Mouse (Mus musculus) MEL (cell line): ENCODE measurements around the gene Nipsnap2. TPM values are rescaled to one million over a fixed set of nuclear protein-coding genes. Genes with fewer than 3 reads are reported as not detected.

ENCODE experiments used
- DNase-seq: peaks from one replicate; pipeline ENCODE4 v3.0.0; 2011; ENCODE audit warnings: low read depth, low spot score
- H3K27ac ChIP-seq: 2 replicates; pipeline ENCODE4 v1.5.1; 2012; ENCODE audit warnings: low read depth, mild to moderate bottlenecking, control low read depth, low read length, moderate library complexity; ENCODE audit not compliant: control insufficient read depth
- H3K27me3 ChIP-seq, 2 experiments: fragments of 150-350 bp in 1 of 2; sonication (generic) in 1 of 2; 2 replicates each; pipeline ENCODE4 v1.6.1; 2012; ENCODE audit warnings: low read length in 2 of 2, mild to moderate bottlenecking in 2 of 2, improper control_type of control experiment in 1 of 2, moderate library complexity in 1 of 2; ENCODE audit not compliant: insufficient read depth in 2 of 2, control insufficient read depth in 1 of 2
- H3K36me3 ChIP-seq, 2 experiments: 2 replicates each; pipeline ENCODE4 v1.6.1; 2012 to 2014; ENCODE audit warnings: low read length in 2 of 2, improper control_type of control experiment in 1 of 2, inconsistent platforms in 1 of 2, mild to moderate bottlenecking in 1 of 2; ENCODE audit not compliant: insufficient read depth in 2 of 2, control insufficient read depth in 1 of 2
- H3K4me1 ChIP-seq, 2 experiments: fragments of 150-350 bp in 1 of 2; sonication (generic) in 1 of 2; 2 replicates each; pipeline ENCODE4 v1.6.1; 2012; ENCODE audit warnings: low read length in 2 of 2, improper control_type of control experiment in 1 of 2, mild to moderate bottlenecking in 1 of 2; ENCODE audit not compliant: insufficient read depth in 2 of 2, control insufficient read depth in 1 of 2
- H3K4me3 ChIP-seq, 2 experiments: fragments of 150-350 bp in 1 of 2; sonication (generic) in 1 of 2; 2 replicates each; pipeline ENCODE4 v1.5.1; 2012; ENCODE audit warnings: low read depth in 2 of 2, low read length in 2 of 2, mild to moderate bottlenecking in 2 of 2, moderate library complexity in 2 of 2, control low read depth in 1 of 2, improper control_type of control experiment in 1 of 2; ENCODE audit not compliant: control insufficient read depth in 1 of 2, insufficient read depth in 1 of 2
- H3K79me2 ChIP-seq: 2 replicates; pipeline ENCODE4 v1.6.1; 2012; ENCODE audit warnings: mild to moderate bottlenecking, low read length, moderate library complexity; ENCODE audit not compliant: control insufficient read depth, poor library complexity, insufficient read depth
- H3K9ac ChIP-seq: 2 replicates; pipeline ENCODE4 v1.6.1; 2012; ENCODE audit warnings: low read depth, mild to moderate bottlenecking, control low read depth, low read length, moderate library complexity; ENCODE audit not compliant: control insufficient read depth, poor library complexity, severe bottlenecking
- H3K9me3 ChIP-seq: fragments of 150-350 bp; sonication (generic); replicated peaks from 2 replicates; pipeline ENCODE4 v1.6.1; 2012; ENCODE audit warnings: mild to moderate bottlenecking, low read length, improper control_type of control experiment, moderate library complexity; ENCODE audit not compliant: insufficient read depth
- CHD1 ChIP-seq: IDR thresholded peaks from 2 replicates; pipeline ENCODE4 v1.6.1; 2012; ENCODE audit warnings: low read depth, mild to moderate bottlenecking, inconsistent platforms, low read length, improper control_type of control experiment
- CTCF ChIP-seq, 3 experiments: IDR thresholded peaks in 2 of 3; conservative IDR thresholded peaks in 1 of 3; 2 replicates each; pipeline ENCODE4 v1.5.1; 2011 to 2012; ENCODE audit warnings: low read length in 3 of 3, low read depth in 2 of 3, mild to moderate bottlenecking in 2 of 3, improper control_type of control experiment in 1 of 3, inconsistent platforms in 1 of 3, mixed read lengths in 1 of 3, moderate library complexity in 1 of 3; ENCODE audit not compliant: control insufficient read depth in 1 of 3, insufficient read depth in 1 of 3, poor library complexity in 1 of 3, severe bottlenecking in 1 of 3
- EP300 ChIP-seq, 2 experiments: IDR thresholded peaks; 2 replicates each; pipeline ENCODE4 v1.6.1; 2011; ENCODE audit warnings: improper control_type of control experiment in 2 of 2, low read length in 2 of 2, low read depth in 1 of 2, mild to moderate bottlenecking in 1 of 2
- GABPA ChIP-seq: IDR thresholded peaks from 2 replicates; pipeline ENCODE4 v1.6.1; 2012; ENCODE audit warnings: low read depth, mild to moderate bottlenecking, inconsistent platforms, low read length, improper control_type of control experiment, moderate library complexity
- GATA1 ChIP-seq: IDR thresholded peaks from 2 replicates; pipeline ENCODE4 v1.6.1; 2011; ENCODE audit warnings: low read depth, low read length, improper control_type of control experiment
- JUND ChIP-seq: IDR thresholded peaks from 2 replicates; pipeline ENCODE4 v1.6.1; 2011; ENCODE audit warnings: low read depth, mild to moderate bottlenecking, improper control_type of control experiment, low read length
- MAFK ChIP-seq: IDR thresholded peaks from 2 replicates; pipeline ENCODE4 v1.6.1; 2011; ENCODE audit warnings: low read depth, mild to moderate bottlenecking, low read length, improper control_type of control experiment, borderline replicate concordance
- MXI1 ChIP-seq: IDR thresholded peaks from 2 replicates; pipeline ENCODE4 v1.6.1; 2011; ENCODE audit warnings: mild to moderate bottlenecking, low read depth, low read length, improper control_type of control experiment
- MYC ChIP-seq: IDR thresholded peaks from 2 replicates; pipeline ENCODE4 v1.6.1; 2011; ENCODE audit warnings: low read depth, mild to moderate bottlenecking, low read length, improper control_type of control experiment, moderate library complexity
- NRF1 ChIP-seq: IDR thresholded peaks from 2 replicates; pipeline ENCODE4 v1.6.1; 2014; ENCODE audit warnings: low read depth, mild to moderate bottlenecking, inconsistent platforms, low read length, improper control_type of control experiment, moderate library complexity; ENCODE audit not compliant: poor library complexity, insufficient read depth, severe bottlenecking
- RAD21 ChIP-seq: IDR thresholded peaks from 2 replicates; pipeline ENCODE4 v1.6.1; 2011; ENCODE audit warnings: mild to moderate bottlenecking, low read depth, low read length, improper control_type of control experiment
- RCOR1 ChIP-seq: IDR thresholded peaks from 2 replicates; pipeline ENCODE4 v1.6.1; 2012; ENCODE audit warnings: low read depth, mild to moderate bottlenecking, inconsistent platforms, low read length, improper control_type of control experiment
- SIN3A ChIP-seq: IDR thresholded peaks from 2 replicates; pipeline ENCODE4 v1.6.1; 2012; ENCODE audit warnings: low read length, improper control_type of control experiment, inconsistent platforms
- SMC3 ChIP-seq: IDR thresholded peaks from 2 replicates; pipeline ENCODE4 v1.6.1; 2011; ENCODE audit warnings: low read depth, low read length, improper control_type of control experiment
- TAL1 ChIP-seq: IDR thresholded peaks from 2 replicates; pipeline ENCODE4 v1.6.1; 2012; ENCODE audit warnings: mild to moderate bottlenecking, inconsistent platforms, low read length, moderate library complexity, mixed read lengths
- TCF12 ChIP-seq: IDR thresholded peaks from 2 replicates; pipeline ENCODE4 v1.6.1; 2014; ENCODE audit warnings: low read depth, mild to moderate bottlenecking, inconsistent platforms, low read length, improper control_type of control experiment, moderate library complexity
- ZC3H11A ChIP-seq: IDR thresholded peaks from 2 replicates; pipeline ENCODE4 v1.6.1; 2012; ENCODE audit warnings: low read depth, mild to moderate bottlenecking, inconsistent platforms, low read length, improper control_type of control experiment
- ZKSCAN1 ChIP-seq: IDR thresholded peaks from 2 replicates; pipeline ENCODE4 v1.6.1; 2012; ENCODE audit warnings: low read depth, mild to moderate bottlenecking, inconsistent platforms, low read length, improper control_type of control experiment, moderate library complexity
- ZMIZ1 ChIP-seq: IDR thresholded peaks from 2 replicates; pipeline ENCODE4 v1.6.1; 2012; ENCODE audit warnings: low read depth, mild to moderate bottlenecking, inconsistent platforms, low read length, improper control_type of control experiment, moderate library complexity
- ZNF384 ChIP-seq: IDR thresholded peaks from 2 replicates; pipeline ENCODE4 v1.6.1; 2012; ENCODE audit warnings: low read depth, mild to moderate bottlenecking, inconsistent platforms, low read length, improper control_type of control experiment
- polyA plus RNA-seq, 2 experiments: library from polyadenylated mRNA; stranded (reverse) in 1 of 2; unstranded in 1 of 2; fragments of >175 nt in 1 of 2; fragments of >200 nt in 1 of 2; gene quantifications; 2 replicates each; pipeline versions ENCODE4 v1.2.1 to v1.2.4; 2012; ENCODE audit warnings: low replicate concordance in 2 of 2, low read depth in 1 of 2; ENCODE audit not compliant: insufficient read length in 2 of 2, insufficient read depth in 1 of 2, missing spikeins in 1 of 2
- total RNA-seq: library from RNA; depleted of rRNA; stranded (reverse); fragments of 300-350 nt; gene quantifications from 2 replicates; pipeline ENCODE4 v1.2.3, GENCODE M21; 2012

Gene Nipsnap2
- total and polyA plus RNA-seq, 3 experiments = 34.2 to 35.7 TPM; not detected in 1

- peak; percentile 50; the same call in 1 of the 2 replicates for TF ChIP-seq SIN3A
- TF ChIP-seq CHD1 = no peak
Observed at GRCm38 (mm10) chr5:129730344-129730743, 5.5 kb downstream of the Nipsnap2 start (continued).

GRCm38 (mm10) chr5:129731021-129731420 lies 6.2 kb downstream of the Nipsnap2 start:
- H3K36me3 ChIP-seq = peaks cover 0 to 32% of the 10 kb centered on the region in 2 experiments; a peak in 2 of 4 replicates
- no peak overlapping the region for H3K27ac ChIP-seq
- no peak overlapping the region for H3K9ac ChIP-seq

DNA sequence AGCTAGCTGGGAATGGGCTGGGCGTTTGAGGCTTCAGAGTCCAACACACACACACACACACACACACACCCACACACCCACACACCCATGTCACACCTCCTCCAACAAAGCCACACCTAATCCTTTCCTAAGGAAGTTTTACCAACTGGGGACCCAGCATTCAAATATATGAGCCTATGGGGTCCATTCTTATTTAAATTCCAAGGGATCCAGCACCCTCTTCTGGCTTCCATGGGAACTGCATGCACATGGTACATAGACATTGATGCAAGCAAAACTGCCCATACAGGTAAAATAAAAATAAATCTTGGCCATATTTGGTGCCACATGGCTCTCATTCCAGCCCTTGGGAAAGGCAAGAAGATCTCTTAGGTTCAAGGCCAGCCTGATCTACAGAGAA lies 16.1 kb downstream of the Nipsnap2 start:
- H3K4me3 ChIP-seq = no peak overlapping the region
- H3K9me3 ChIP-seq = no peaks in the 10 kb centered on the region
- DNase-seq = peak; percentile 74
- H3K4me1 ChIP-seq = peaks cover 3 to 7% of the 10 kb centered on the region in 2 experiments
- peaks cover 3 to 9% of the 10 kb centered on the region in 2 experiments; a peak in 3 of 4 replicates for H3K36me3 ChIP-seq
- TF ChIP-seq SMC3 (peak; percentile 67), MYC (peak; percentile 63; the same call in 1 of the 2 replicates), CTCF (IDR thresholded peaks at IDR 0.05 in 2 of 3, conservative IDR thresholded peaks at IDR 0.05 in 1 of 3; ENCODE audit: control insufficient read depth in 1 of 3, insufficient read depth in 1 of 3, low read depth in 2 of 3, low read length in 3 of 3, poor library complexity in 1 of 3, severe bottlenecking in 1 of 3) (peak; percentile 45 to 83 (median 75)), ZC3H11A (peak; percentile 46), GABPA (no peak), MXI1 (no peak), RAD21 (peak; percentile 72), ZMIZ1 (no peak)
- H3K27ac ChIP-seq = no peak overlapping the region
- H3K9ac ChIP-seq = no peak overlapping the region
- no peaks in the 10 kb centered on the region for H3K27me3 ChIP-seq
- no peaks in the 10 kb centered on the region for H3K79me2 ChIP-seq

More at GRCm38 (mm10) chr5:129731021-129731420, 6.2 kb downstream of the Nipsnap2 start:
- H3K9me3 ChIP-seq = no peaks in the 10 kb centered on the region
- H3K4me3 ChIP-seq = no peak overlapping the region
- H3K79me2 ChIP-seq = peaks cover 13% of the 10 kb centered on the region
- H3K27me3 ChIP-seq = no peaks in the 10 kb centered on the region
- no peak for TF ChIP-seq ZKSCAN1
- H3K4me1 ChIP-seq = peaks cover 15 to 39% of the 10 kb centered on the region in 2 experiments
- DNase-seq = no peak

DNA sequence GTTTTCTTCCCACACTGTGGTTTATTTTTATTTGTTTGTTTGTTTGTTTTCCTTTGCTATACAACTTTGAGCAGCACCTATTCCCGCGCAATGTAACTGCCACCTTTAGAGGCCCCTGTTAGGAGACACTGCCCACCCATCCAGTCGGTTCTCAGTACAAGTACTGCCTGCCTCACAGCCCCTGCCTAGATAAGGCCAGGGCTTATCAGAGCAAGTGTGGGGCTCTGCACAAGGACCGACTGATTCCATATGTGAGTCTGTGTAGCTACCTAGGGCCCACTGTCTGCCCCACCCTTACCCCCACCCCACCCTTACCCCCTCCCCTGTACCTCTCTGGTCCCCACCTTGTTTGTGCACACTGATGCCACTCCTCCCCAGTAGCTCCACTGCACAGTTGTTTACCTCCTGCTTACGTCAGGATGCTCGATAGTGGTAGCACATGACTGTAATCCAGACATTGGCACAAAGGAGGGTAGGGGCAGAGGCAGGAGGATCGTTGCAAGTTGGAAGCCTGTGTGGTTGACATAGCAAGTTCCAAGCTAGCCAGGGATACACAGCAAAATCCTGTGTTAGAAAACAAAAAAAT lies 18.1 kb downstream of the Nipsnap2 start:
- DNase-seq = peak; percentile 37
- H3K79me2 ChIP-seq = no peaks in the 10 kb centered on the region
- TF ChIP-seq NRF1 (no peak), JUND (no peak), CTCF (IDR thresholded peaks at IDR 0.05 in 2 of 3, conservative IDR thresholded peaks at IDR 0.05 in 1 of 3; ENCODE audit: control insufficient read depth in 1 of 3, insufficient read depth in 1 of 3, low read depth in 2 of 3, low read length in 3 of 3, poor library complexity in 1 of 3, severe bottlenecking in 1 of 3) (no peak), MAFK (no peak), TAL1 (no peak), ZNF384 (no peak), SMC3 (no peak), ZC3H11A (no peak), TCF12 (no peak), EP300 (IDR thresholded peaks at IDR 0.05; ENCODE audit: low read depth in 1 of 2, low read length in 2 of 2) (peak; percentile 17 to 27; a peak in 2 of 4 replicates), SIN3A (no peak), RCOR1 (no peak), GATA1 (peak; percentile 57; the same call in 1 of the 2 replicates)
- TF ChIP-seq, all 39 proteins: peak for 2
- Histone ChIP-seq H3K4me1 (peaks cover 3 to 7% of the 10 kb centered on the region in 2 experiments), H3K27me3 (no peaks in the 10 kb centered on the region), H3K36me3 (peaks cover 3 to 9% of the 10 kb centered on the region in 2 experiments), H3K9ac (no peak overlapping the region), H3K27ac (no peak overlapping the region), H3K4me3 (no peak overlapping the region), H3K9me3 (no peaks in the 10 kb centered on the region)
